Comparison of ENCODE assay signal across 14 mouse cellular contexts in the genomic region with DNA sequence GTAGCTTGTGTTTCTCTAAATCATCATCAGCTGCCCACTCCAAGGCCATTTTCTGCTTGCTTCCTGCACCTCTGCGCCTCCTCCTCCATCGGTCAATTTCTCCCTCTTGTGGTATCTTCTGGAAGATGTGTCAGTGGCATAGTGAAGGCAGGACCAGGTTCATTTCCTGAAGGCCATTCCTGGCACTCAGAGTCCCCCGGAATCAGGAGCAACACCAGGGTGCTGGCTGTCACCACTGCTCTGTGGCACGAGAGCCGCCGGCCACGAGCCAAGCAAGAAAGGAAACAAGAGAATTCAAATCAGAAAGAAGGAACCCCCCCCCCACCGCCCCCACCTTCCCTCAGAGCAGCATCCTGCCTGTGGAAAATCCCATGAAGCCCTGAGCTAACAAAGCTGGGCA. TPM values are rescaled to one million over a fixed set of nuclear protein-coding genes. Genes with fewer than 3 reads are reported as not detected.
DNase-seq lines count a peak whose midpoint lies in the region; ATAC-seq and TF ChIP-seq lines count a peak whose summit lies in the region.
"Had no signal": no experiment of that assay in that cellular context is flagged by ENCODE, and none has a peak within 500 bp of the region (broad histone marks: within the 10 kb centered on the region; RNA-seq: fewer than 3 reads in every experiment).

No protein-coding gene starts in this region.

- no peak overlapping the region for H3K4me2 ChIP-seq in hindbrain, postnatal 0 days (ENCODE audit: low read depth, low read length)
- H3K4me2 ChIP-seq in hindbrain, embryonic 14.5 days (replicated peaks), result no peak overlapping the region
- H3K4me2 ChIP-seq in intestine, postnatal 0 days (replicated peaks; ENCODE audit: low read depth), result no peak overlapping the region
- no peak overlapping the region for H3K4me2 ChIP-seq in forebrain, postnatal 0 days (ENCODE audit: low read depth)
- H3K4me2 ChIP-seq: hindbrain, embryonic 12.5 days; neural tube, embryonic 13.5 days had no signal

- no peaks in the 10 kb centered on the region for H3K9me3 ChIP-seq in hindbrain, postnatal 0 days (ENCODE audit: low read length)
- no peaks in the 10 kb centered on the region for H3K9me3 ChIP-seq in hindbrain, embryonic 14.5 days (ENCODE audit: control insufficient read depth, low read length)
- no peaks in the 10 kb centered on the region for H3K9me3 ChIP-seq in intestine, postnatal 0 days (ENCODE audit: control insufficient read depth)
- no peaks in the 10 kb centered on the region for H3K9me3 ChIP-seq in forebrain, postnatal 0 days (ENCODE audit: low read length)
- H3K9me3 ChIP-seq: hindbrain, embryonic 12.5 days; megakaryocyte, embryonic 14.5 days; neural tube, embryonic 13.5 days had no signal

- 0 out of 2 replicates have a peak, but pooled peaks have one; percentile 24 for TF ChIP-seq CTCF in hindbrain, postnatal 0 days (IDR thresholded peaks at IDR 0.05; ENCODE audit: low read depth)
- peak; percentile 41; the same call in 1 of the 2 replicates for TF ChIP-seq CTCF in intestine, postnatal 0 days (IDR thresholded peaks at IDR 0.05; ENCODE audit: low read depth)
- TF ChIP-seq CTCF in forebrain, postnatal 0 days (IDR thresholded peaks at IDR 0.05; ENCODE audit: low read depth), result no peak

- DNase-seq in hindbrain, postnatal 0 days (ENCODE audit: low spot score), result peak; percentile 11
- no peak for DNase-seq in hindbrain, embryonic 14.5 days (ENCODE audit: low spot score)
- DNase-seq in MN1 (ENCODE audit: low spot score), result peak; percentile 42
- DNase-seq in adrenal gland, postnatal 25 days, result peak; percentile 26
- DNase-seq in forebrain, postnatal 0 days, result no peak
- DNase-seq in embryo, embryonic 9.5 days (ENCODE audit: extremely low spot score), result no peak
- DNase-seq: layer of hippocampus, postnatal 36 days; liver; right cerebral cortex, postnatal 4 days had no signal

- H3K27ac ChIP-seq in hindbrain, postnatal 0 days, result no peak overlapping the region
- H3K27ac ChIP-seq in hindbrain, embryonic 14.5 days, result no peak overlapping the region
- no peak overlapping the region for H3K27ac ChIP-seq in intestine, postnatal 0 days (ENCODE audit: low read depth, low read length)
- no peak overlapping the region for H3K27ac ChIP-seq in forebrain, postnatal 0 days (ENCODE audit: low read depth, low read length)
- H3K27ac ChIP-seq: hindbrain, embryonic 12.5 days; neural tube, embryonic 13.5 days had no signal

- no peak for ATAC-seq in hindbrain, postnatal 0 days
- ATAC-seq in hindbrain, embryonic 14.5 days (ENCODE audit: low FRiP score), result no peak
- no peak for ATAC-seq in intestine, postnatal 0 days
- ATAC-seq in forebrain, postnatal 0 days, result no peak
- no peak for ATAC-seq in megakaryocyte, adult 5-6 weeks (ENCODE audit: poor library complexity, severe bottlenecking)

- no peak overlapping the region for H3K9ac ChIP-seq in hindbrain, postnatal 0 days (replicated peaks; ENCODE audit: low read length)
- no peak overlapping the region for H3K9ac ChIP-seq in hindbrain, embryonic 14.5 days
- H3K9ac ChIP-seq in intestine, postnatal 0 days (ENCODE audit: low read depth, low read length), result no peak overlapping the region
- no peak overlapping the region for H3K9ac ChIP-seq in forebrain, postnatal 0 days
- H3K9ac ChIP-seq: hindbrain, embryonic 12.5 days; neural tube, embryonic 13.5 days had no signal

- no peaks in the 10 kb centered on the region for H3K27me3 ChIP-seq in hindbrain, postnatal 0 days (ENCODE audit: insufficient read depth, low read length)
- H3K27me3 ChIP-seq in hindbrain, embryonic 14.5 days (ENCODE audit: control insufficient read depth, insufficient read depth, low read length), result no peaks in the 10 kb centered on the region
- no peaks in the 10 kb centered on the region for H3K27me3 ChIP-seq in intestine, postnatal 0 days (replicated peaks; ENCODE audit: control insufficient read depth, insufficient read depth, low read length)
- H3K27me3 ChIP-seq in forebrain, postnatal 0 days (ENCODE audit: insufficient read depth, low read length), result no peaks in the 10 kb centered on the region
- H3K27me3 ChIP-seq: hindbrain, embryonic 12.5 days; neural tube, embryonic 13.5 days had no signal

- no peaks in the 10 kb centered on the region for H3K4me1 ChIP-seq in hindbrain, postnatal 0 days (ENCODE audit: insufficient read depth, low read length)
- peaks cover 10% of the 10 kb centered on the region for H3K4me1 ChIP-seq in hindbrain, embryonic 14.5 days (replicated peaks; ENCODE audit: control insufficient read depth, insufficient read depth, low read length)
- H3K4me1 ChIP-seq in intestine, postnatal 0 days (replicated peaks; ENCODE audit: control insufficient read depth, insufficient read depth, low read length), result no peaks in the 10 kb centered on the region
- H3K4me1 ChIP-seq in forebrain, postnatal 0 days (ENCODE audit: insufficient read depth), result 0 out of 2 replicates have a peak, but pooled peaks cover 3% of the 10 kb centered on the region

- no peaks in the 10 kb centered on the region for H3K36me3 ChIP-seq in hindbrain, postnatal 0 days (ENCODE audit: insufficient read depth, low read length)
- H3K36me3 ChIP-seq in hindbrain, embryonic 14.5 days (replicated peaks; ENCODE audit: control insufficient read depth, insufficient read depth), result no peaks in the 10 kb centered on the region
- no peaks in the 10 kb centered on the region for H3K36me3 ChIP-seq in intestine, postnatal 0 days (ENCODE audit: control insufficient read depth, insufficient read depth)
- no peaks in the 10 kb centered on the region for H3K36me3 ChIP-seq in forebrain, postnatal 0 days (ENCODE audit: insufficient read depth)
- H3K36me3 ChIP-seq: hindbrain, embryonic 12.5 days; neural tube, embryonic 13.5 days had no signal

- no peak overlapping the region for H3K4me3 ChIP-seq in hindbrain, postnatal 0 days (ENCODE audit: low read length)
- no peak overlapping the region for H3K4me3 ChIP-seq in hindbrain, embryonic 14.5 days (replicated peaks; ENCODE audit: low read length)
- no peak overlapping the region for H3K4me3 ChIP-seq in intestine, postnatal 0 days (ENCODE audit: low read depth, low read length)
- no peak overlapping the region for H3K4me3 ChIP-seq in forebrain, postnatal 0 days (ENCODE audit: low read depth, low read length)
- H3K4me3 ChIP-seq: hindbrain, embryonic 12.5 days; megakaryocyte, embryonic 14.5 days; neural tube, embryonic 13.5 days had no signal

- 59% methylated on average over 8 of the region's 8 CpGs for WGBS in hindbrain, postnatal 0 days
- 76% methylated on average over 8 of the region's 8 CpGs for whole genome bisulfite sequencing in hindbrain, embryonic 14.5 days
- 51% methylated on average over 8 of the region's 8 CpGs for WGBS in intestine, postnatal 0 days
- 76% methylated on average over 8 of the region's 8 CpGs for WGBS in forebrain, postnatal 0 days

RNA-seq across cellular contexts. Expression of gene Dnah17, which starts 1.7 kb away (rescaled TPM):
- 0.07 TPM in 1 of 2 replicates, not detected in the other for total RNA-seq in hindbrain, postnatal 0 days (2014; rRNA removed)
- 0.13 and 0.16 TPM in 2 replicates for polyA plus RNA-seq in hindbrain, postnatal 0 days (2015; fragmentation: Nextera tagmentation; extraction: Ambion mirVana)
- 0.15 and 0.21 TPM in 2 replicates for polyA plus RNA-seq in hindbrain, embryonic 14.5 days (2014; fragmentation: Nextera tagmentation; extraction: Ambion mirVana)
- 0.03 TPM in 1 of 2 replicates, not detected in the other for total RNA-seq in adrenal gland, postnatal 25 days (2021)
- polyA plus RNA-seq in intestine, postnatal 0 days (2015; fragmentation: Nextera tagmentation; extraction: Ambion mirVana), result 0.03 and 0.05 TPM in 2 replicates
- 0.23 and 0.62 TPM in 2 replicates for total RNA-seq in forebrain, postnatal 0 days (2014; rRNA removed)
- 0.03 and 0.17 TPM in 2 replicates for polyA plus RNA-seq in forebrain, postnatal 0 days (2015; fragmentation: Nextera tagmentation; extraction: Ambion mirVana)
- total RNA-seq in megakaryocyte, adult 5-6 weeks (2015), result under 0.01 TPM in 1 of 2 replicates, not detected in the other
- total RNA-seq in megakaryocyte, adult 5-6 weeks (2017), result under 0.01 TPM in 2 replicates

Comparison
In these comparisons a context has a peak if more than half of its experiments do, and no peak if none do; other contexts are left out.
1. DNase-seq: peak in hindbrain, postnatal 0 days (single experiment), MN1 (single experiment) and adrenal gland, postnatal 25 days (single experiment); none in hindbrain, embryonic 14.5 days (single experiment), forebrain, postnatal 0 days (single experiment) and embryo, embryonic 9.5 days (single experiment).